Mouse (Mus musculus) CD4-positive, CD25-positive, alpha-beta regulatory T cell, adult 9 weeks (primary cell): ENCODE results near the gene Fam84a. TPM values are rescaled to one million over a fixed set of nuclear protein-coding genes. Genes with fewer than 3 reads are reported as not detected.

Experiments used
- polyA plus RNA-seq: library from polyadenylated mRNA; unstranded; fragments of 100-300 nt; shearing (Covaris generic); gene quantifications from one replicate; pipeline ENCODE4 v1.2.1, GENCODE M21; 2017

Gene Fam84a
- polyA plus RNA-seq: 0.66 TPM

DNA sequence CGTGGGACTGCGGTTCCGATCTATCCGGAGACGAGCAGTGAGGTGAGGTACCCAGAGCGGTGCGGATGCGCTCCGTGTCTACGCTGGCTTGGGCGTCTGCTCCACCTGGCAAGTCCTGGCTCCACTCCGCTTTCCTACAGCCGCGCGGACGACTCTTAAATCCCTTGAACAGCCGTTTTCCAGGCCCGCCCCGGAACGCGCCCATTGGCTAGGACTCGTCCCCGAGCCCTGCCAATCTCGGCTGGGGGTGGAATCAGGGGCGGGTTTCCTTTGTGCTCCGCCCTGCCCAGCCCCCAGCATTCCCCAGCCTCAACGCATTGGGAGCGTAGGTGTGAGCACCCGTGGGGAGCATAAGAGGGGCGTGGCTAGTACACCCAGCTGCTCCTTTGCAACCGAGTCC is at the start of gene Fam84a:
Fam84a (minus strand) TSS at position 134 of the 400 bp plus-strand sequence.

